Mouse (Mus musculus): ENCODE results near the gene P2ry12.
A peak's percentile ranks its signal among the peaks of the same experiment; 100 is the strongest.

The P2ry12 gene

DNA sequence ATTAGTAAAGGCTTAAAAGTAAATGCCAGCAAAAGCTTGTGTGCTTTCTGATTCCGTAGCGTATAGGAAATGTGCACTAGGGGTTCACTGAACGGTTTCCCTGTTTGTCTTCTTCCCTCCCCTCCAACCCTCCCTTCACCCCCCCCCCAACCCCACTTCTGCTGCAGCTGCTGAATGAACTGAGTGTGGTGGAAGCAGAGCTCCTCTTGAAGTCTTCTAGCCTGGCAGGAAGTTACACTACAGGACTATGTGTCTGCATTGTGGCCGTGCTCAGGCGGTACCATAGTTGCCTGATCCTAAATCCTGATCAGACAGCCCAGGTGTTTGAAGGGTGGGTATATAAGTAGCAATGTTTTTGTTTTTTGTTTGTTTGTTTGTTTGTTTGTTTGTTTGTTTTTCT lies 27.8 kb downstream of the P2ry12 start:
- peak; percentile 39 for DNase-seq (ENCODE audit: low read depth, low spot score)

DNA sequence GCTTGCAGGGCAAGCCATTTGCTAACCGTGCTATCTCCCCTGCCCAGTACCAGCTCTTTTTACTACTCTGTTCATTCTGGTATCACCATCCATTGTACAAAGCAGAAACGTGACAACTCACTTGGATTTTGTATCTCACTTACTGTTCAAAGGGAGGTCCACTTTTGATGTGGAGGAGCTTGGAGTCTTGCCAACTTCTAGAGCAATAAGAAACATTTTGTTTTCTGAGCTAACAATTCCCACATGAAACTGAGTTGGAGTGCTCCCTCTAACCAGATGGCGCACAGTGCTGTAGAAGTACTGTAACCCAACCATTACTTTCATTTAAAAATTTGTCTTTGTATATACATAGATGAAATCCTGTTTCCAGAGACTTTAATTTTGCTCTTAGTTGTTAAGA lies 31.8 kb downstream of the P2ry12 start:
- peak; percentile 78 for DNase-seq (ENCODE audit: low read depth, low spot score)

DNA sequence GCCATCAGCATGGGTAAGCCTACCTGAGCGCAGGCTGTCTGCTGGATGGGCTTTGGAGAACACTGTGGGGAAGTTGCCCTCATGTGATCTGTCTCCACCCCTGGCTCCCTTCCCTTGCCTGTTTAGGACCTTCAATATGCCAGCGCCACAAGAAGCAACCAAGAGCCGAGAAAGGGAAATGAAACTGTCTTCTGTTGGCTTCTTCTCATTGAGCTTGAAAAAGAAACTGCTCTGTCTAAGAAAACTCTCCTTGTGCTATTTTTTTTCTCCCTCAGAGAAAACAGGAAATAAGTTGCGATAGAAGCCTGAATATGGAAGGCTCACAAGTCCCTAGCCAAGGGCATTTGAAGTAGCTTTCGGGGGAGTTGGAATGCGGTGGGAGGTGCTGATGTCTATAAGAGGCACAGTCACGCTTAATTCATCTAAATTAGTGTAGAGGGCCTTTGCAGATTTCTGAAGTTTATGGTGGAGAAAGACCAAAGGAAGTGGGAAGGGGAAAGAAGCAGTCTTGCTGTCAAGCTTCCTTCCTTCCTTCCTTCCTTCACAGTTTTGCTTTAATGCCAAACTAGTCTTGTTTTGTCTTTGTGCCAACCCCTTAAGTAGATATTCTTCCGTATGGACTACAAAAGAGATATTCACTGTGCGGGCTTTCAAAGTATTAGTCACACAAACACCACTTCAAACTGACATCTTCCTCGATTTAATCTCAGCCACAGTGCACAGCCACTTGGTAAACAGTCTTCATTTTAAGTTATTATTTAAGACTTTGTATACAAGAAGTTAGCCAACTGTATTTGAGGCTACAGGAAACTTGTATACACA lies 33.7 kb downstream of the P2ry12 start:
- DNase-seq (ENCODE audit: low read depth, low spot score): peak; percentile 71

DNA sequence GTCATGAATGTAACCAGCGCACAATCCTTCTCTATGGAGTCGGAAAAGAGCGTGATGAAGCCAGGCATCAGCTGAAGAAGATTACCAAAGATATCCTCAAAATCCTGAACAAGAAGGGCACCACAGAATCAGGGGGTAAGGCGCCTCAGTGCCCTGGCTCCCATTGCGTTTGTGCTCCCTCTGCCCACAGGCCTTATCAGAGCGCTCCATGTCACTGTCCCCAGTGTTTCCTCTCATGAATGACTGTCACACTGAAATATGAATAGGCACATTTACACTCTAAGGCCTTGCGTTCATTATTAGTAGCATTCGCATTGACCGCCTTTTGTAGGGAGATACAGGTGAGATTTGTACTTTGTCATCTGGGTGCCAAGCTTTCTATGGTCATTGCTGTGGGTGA lies 35.0 kb downstream of the P2ry12 start:
- DNase-seq (ENCODE audit: low read depth, low spot score): no peak

DNA sequence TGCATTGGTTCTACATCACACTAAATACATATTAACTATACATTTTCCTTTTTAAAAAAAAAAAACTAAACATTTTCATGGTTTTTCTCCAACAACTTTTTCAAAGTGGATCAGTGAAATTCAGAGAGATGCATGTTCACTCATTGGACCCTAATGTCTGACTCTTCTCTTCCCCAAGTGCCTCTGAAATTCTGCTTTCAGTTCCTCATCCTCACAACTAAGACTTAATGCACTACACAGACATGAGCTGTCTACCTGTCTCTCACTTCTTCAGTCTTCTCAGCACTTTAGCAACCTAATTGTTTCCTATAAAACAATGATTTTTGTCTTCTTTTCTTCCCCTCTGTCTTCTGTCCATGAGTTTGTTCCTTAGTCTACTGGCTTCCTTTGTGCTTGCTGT lies 37.3 kb downstream of the P2ry12 start:
- no peak for DNase-seq (ENCODE audit: low read depth, low spot score)

DNA sequence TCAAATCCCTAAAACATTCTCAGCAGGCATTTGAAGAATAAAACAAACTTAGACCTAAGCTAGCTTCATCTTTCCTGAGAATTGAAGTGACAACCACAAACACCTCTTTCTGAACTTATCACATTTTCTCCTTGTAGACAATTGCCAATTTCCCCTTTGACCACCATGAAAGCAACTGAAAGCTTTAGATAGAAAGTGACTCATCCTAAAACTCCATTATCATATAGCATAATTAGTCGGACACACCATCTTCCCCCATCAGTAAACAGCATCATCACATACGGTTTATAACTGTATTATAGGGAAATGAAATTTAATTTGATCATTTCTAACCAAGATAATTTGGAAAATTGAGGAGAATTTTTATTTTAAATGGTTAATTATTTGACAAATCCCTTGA lies 40.4 kb downstream of the P2ry12 start:
- no peak for DNase-seq (ENCODE audit: low read depth, low spot score)

DNA sequence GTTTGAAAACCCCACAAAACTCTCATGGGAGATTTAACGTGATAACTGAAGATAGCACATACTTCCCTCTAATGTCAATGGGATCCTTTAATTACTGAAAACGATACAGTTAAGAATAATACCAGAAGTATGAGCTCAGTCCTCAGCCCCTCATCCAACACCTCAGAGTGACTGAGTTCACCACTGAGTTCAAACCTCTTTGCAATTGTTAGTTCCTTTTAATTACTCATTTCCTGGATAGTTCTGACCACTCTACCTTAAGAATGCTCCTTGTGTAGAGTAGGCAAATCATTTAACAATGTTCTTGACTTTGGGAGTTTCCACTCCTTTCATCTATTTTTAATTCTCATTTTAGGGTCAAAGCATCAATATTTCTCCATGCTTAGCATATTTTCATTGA lies 43.3 kb downstream of the P2ry12 start:
- DNase-seq (ENCODE audit: low read depth, low spot score): no peak

DNA sequence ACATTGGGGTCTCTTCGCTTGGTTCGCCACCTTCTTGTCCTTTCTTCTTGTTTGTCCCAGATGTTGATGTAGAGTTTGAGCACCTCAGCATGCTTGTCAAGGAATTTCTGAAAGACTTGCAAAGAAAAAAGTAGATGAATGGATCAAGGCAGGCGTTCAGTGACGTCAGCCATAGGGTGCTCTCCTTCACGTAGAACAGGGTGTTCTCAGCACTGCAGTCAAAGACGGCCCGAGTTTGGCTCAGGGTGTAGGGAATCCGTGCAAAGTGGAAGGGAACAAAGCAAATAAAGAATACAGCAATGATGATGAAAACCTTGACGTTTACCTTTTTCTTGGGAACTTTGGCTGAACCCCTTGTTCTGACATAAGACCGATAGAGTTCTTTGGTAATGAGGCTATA lies 45.5 kb downstream of the P2ry12 start:
- no peak for DNase-seq (ENCODE audit: low read depth, low spot score)

DNA sequence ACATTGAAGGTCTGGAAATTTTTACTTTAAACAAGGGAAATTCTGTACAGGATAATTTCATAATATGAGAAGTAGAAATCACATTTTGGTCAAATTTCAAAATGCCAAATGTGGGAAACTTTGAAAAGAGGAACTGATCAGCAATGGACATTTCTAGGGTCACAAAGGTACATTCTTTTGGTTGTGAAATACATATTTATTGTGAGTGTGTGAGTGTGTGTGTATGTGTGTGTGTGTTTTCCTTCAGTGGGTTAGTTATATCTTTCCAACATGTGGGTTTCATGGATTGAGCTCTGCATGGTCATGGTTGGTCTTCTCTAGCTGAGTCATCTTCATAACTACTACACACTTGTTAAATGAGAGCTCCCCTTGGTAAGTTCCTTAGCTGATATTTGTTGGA lies 50.3 kb downstream of the P2ry12 start:
- DNase-seq (ENCODE audit: low read depth, low spot score): no peak

DNA sequence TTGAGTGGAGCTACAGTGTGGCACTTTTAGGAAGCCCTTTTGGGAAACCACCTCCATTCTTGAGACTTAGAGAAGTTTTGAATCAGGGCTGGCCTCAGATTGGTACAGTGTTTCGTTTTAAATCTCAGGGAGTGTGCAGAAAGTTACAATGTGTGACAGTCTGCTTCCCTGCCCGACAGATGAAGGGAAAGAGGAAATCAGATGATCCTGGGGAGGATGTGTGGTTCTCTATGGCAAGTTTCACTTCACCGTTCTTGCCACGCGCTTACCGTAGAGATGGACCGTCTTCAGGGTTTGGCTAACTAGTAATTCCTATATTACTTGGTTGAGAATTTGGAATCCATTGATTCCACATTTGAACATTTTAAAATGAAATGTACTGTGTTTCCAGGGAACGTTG lies 50.9 kb downstream of the P2ry12 start:
- peak; percentile 39 for DNase-seq (ENCODE audit: low read depth, low spot score)

DNA sequence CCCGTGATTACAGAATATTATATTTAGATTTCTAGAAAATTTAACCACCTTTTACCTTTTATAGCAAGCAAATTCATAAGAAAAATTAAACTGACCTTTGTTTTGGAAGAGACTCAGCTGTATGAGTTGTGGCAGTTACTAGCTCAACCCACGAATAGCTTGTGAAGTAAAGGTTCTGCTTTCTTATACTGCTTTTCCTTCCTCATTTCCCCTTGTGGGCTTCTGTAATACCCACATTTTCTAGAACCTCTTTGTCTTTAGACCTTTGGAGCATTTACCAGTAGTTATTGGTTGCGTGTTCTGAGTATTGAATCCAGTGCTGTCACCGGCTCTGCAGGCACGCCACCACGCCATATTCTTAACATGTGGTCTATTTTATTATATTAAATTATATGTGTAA lies 51.9 kb downstream of the P2ry12 start, which contains the start of gene P2ry13:
P2ry13 (minus strand) TSS at position 156 of the 400 bp plus-strand sequence.
- no peak for DNase-seq (ENCODE audit: low read depth, low spot score)

DNA sequence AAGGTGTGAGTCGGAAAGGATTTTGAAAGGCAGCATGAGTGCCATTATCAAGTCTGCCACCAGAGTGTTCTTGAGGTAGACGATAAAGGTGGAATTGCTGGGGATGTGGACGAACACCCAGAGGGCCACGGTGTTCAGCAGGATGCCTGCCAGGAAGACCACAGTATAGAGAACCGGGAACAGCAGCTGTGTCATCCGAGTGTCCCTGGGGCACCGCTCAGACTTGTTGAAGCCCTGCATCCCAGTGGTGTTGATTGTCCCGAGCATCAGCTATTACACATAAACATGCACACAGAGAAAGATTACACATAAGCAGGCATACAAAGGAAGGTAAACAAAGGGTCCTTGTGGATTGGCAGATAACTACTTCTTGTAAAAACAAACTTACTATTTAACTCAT lies 52.6 kb downstream of the P2ry12 start:
- DNase-seq (ENCODE audit: low read depth, low spot score): no peak

DNA sequence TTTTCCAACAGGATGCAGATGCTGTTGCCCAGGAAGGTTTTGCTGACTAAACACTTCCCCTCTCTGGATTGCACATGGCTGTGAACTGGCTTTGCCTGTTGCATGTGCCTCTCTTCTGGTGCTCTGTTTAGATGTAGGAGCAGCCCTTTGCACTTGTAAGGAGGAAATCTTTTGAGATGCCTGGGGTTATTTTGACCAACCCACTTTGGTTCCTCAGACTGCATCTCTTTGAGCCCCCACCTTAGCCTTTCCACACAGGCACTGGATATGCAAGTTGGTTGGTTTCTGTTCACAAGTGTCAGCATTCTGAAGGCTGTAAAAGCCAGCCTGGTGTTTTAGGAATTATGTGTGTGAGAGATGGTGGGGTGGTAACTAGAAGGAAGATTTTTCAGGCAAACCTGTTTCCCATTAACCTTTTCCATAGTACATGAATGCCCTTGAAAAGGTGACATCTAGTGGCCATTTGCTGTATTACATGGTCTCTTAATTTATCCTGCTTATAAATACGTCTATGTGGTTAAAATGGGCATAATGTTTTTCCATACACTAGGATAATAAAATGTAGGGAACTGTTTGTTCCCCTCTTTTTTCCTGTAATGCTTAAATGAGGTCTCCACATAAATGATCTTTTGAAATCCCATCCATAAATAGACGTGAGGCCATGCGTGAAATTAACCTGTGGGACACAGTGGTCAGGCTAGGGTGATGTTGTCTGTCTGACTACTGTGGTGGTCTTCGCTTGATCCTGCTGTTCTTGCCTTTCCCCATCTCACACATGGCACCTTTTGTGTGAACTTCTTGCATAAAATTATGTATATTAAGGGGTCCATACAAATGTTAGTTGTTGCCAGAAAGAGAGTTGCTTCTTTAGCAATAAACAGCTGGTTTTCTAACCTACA lies 53.8 kb downstream of the P2ry12 start:
- peak; percentile 91 for DNase-seq (ENCODE audit: low read depth, low spot score)

DNA sequence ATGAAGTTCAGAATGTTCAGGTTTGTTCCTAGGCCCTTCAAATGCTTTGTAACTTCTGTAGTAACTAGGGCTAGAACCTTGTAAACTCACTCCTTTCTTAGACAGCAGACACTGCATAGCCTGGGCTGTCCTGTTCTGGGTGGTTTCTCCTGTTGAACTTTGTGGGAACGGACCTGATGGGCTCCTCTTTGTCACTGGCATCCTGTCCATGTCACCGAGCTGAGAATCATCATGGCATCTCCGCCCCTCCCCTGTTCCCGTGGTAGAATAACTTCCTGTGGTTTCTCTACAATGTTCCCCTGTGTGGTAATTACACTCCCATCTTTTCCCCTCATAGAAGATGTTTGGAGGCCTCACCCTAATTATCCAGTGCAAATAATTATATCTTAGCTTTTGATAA lies 56.7 kb downstream of the P2ry12 start:
- DNase-seq (ENCODE audit: low read depth, low spot score): no peak

DNA sequence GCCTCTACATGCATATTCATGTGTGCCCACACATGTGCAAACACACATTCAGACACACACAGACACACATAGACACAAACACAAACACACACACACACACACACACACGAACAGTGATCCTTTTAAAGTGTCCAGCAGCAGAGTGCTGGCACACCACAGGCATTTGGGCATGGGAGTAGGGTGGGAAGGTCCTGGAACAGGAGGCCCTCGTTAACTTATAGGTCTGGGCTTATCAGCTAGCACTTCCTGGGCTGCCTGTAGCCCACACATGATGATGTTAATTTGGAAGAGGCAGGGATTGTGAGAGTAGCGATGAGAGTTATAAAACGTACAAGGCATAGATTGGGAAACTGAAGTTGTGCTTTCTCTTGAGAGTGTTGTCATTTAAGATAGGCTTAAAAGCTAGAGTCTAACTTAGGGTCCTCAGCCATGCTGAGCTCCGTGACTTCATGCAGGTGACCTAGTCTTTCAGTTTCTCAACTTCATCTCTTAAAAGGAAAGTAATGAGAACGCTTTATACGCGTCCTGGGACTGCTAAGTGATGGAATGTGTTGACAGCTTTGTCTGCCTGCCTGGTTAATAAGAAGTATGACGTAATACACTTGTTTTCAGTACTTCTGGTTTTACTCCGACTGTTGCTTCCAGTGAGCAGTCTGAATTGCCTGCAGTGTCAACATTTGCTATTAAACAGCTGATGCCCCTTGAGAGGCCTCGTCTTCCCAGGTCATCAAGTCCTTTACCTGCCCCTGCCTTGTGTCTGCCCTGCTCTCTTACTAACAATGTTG lies 57.8 kb downstream of the P2ry12 start:
- no peak for DNase-seq (ENCODE audit: low read depth, low spot score)

DNA sequence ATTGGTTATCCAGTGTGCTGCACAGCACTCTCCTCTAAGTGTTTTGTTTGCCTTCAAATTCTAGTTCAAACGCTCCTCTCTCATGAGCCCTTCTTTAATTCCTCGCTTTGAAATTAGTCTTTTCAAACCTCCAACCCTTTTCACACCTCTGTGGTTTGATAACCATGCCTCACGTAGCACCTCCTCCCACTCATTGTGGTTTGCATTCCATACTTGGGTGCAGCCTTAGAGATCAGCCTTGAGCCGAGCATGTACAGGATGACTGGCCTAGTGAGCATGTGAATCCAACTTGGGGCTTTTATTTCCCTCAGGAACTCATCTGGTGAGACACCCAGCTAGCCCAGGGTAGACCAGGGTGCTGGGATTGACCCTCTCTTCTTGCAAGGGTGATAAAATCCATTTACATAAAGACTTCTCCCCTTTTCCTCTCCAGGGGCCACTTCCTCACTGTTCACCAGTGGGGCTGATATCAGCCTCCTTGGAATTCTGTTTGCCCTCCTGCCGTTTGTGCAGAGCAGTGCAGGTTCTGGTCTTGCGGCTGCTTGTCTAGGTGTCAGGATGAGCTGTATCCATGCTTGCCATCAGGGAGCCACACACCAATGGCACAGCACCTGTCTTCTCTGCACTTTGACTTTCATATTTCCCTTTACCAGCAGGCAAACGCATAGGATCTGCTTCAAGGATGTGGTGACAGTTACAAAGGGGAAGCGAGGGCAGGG lies 58.7 kb downstream of the P2ry12 start:
- peak; percentile 55 for DNase-seq (ENCODE audit: low read depth, low spot score)

DNA sequence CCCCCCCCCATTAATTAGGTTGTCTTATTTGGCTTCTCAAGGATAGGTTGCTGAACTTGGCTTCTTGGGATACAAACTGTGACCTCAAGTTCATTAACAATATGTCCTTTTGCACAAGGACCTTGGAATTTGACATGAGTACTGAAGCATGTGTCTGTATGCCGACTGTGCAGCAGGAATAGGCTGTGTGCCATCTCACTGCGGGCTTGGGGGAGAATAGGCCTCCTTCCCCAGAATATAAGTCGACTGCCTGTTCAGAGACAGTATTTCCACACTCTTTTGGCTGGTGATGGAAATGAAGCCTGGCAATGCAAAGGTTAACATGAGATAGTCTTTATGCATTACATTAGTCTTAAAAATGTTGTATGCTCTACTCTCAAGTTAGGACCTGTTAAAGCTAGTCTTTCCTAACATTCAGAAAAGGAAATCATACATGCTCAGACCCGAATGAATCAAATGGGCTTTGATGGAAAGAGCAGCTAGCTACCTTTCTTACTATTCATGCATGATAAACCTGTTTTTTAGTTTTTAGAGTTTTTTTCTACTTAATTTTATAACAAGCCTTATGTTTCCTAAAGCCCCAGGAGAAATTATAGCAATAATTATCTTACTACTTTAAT lies 65.2 kb downstream of the P2ry12 start:
- DNase-seq (ENCODE audit: low read depth, low spot score): no peak

DNA sequence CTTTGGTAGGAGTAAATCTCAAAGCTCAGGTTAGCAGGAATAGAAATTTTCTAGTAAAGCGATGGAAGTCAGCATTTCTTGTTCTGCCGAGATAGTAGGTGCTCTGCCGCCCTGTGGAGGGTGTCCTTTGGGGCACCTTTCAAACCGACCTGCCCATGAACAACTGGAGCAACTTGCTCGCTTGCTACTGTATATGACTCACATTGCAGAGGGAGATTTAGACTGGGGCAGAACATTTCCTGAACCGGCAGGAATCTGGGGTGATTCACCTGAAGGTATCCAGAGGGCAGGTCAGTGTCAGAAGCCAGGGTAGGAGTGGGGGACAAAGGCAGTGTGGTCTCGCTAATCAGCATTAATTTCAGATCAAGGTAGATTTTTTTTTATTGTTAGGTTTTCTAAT lies 67.7 kb downstream of the P2ry12 start, which contains the start of gene Gpr87:
Gpr87 (minus strand) TSS at position 167 of the 400 bp plus-strand sequence.
- DNase-seq (ENCODE audit: low read depth, low spot score): no peak

DNA sequence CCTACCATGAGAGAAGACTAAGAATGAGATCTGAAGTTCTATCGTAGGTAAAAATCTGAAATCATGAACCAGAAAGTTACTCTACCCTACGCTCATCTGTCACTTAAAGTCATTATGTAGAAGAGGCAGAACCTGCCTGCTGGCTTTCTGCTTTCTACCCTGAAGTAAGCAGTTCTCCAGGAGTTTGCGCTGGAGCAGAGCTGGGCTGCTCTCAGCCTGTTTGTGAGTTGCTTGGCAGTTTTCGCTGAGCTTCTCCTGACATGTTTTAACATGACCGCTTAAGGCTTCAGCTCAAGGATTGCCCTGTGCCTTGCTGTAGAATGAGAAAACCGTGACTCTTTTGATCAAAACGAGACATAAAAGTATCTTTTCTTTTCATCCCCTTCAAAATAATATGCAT lies 68.6 kb downstream of the P2ry12 start:
- no peak for DNase-seq (ENCODE audit: low read depth, low spot score)

DNA sequence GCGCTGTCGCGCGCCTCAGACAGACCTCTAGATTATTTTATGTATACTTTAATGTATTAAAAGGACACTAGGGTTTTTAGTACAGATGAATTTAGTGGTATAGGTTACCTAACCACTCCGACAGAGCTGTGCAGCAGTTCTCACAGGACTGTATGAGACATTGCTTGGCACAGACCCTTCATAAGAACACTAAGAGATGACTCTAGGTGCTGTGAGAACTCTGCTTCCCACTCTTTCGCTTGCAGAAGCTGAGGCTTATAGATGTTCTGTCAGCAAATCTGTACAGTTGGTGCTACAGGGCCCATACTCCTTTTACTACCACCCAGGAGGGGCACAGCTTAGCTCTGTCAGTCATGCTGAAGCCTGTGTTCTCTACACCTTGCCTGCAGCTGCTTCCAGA lies 71.0 kb downstream of the P2ry12 start:
- DNase-seq (ENCODE audit: low read depth, low spot score): peak; percentile 60

DNA sequence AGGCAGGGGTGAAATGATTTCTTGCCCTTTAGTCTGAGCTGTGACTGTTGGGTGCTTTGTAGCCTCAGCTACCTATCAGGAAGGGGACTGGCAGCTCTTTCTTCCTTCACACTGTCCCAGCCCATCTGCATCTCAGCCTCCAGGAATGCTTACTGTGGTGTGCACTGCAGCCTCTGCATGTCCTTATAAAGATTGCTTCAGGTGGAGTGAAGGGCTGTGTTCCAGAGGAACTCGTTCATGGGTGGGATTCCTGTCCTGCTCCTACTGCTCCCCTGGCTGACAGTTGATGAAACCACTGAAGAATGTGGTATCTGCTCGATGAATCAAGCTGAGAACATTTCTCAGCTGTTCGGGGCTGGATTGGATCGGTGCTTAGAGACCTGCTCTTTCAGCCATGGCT lies 75.3 kb downstream of the P2ry12 start:
- DNase-seq (ENCODE audit: low read depth, low spot score): no peak

All from brain, adult 2 months (tissue).